Mouse (Mus musculus) heart, adult 2 months (tissue): ENCODE data around the gene Rreb1.

Experiments used
- CTCF ChIP-seq: fragments of 200-600 bp; IDR thresholded peaks from 2 replicates; pipeline ENCODE4 v1.8.1; 2022; ENCODE audit warnings: antibody characterized with exemption, mild to moderate bottlenecking, moderate library complexity
- POLR2A ChIP-seq: fragments of 200-500 bp; IDR thresholded peaks from 2 replicates; pipeline ENCODE4 v1.6.1; 2011; ENCODE audit warnings: mild to moderate bottlenecking, low read depth, low read length, control low read depth; ENCODE audit not compliant: insufficient read depth

DNA sequence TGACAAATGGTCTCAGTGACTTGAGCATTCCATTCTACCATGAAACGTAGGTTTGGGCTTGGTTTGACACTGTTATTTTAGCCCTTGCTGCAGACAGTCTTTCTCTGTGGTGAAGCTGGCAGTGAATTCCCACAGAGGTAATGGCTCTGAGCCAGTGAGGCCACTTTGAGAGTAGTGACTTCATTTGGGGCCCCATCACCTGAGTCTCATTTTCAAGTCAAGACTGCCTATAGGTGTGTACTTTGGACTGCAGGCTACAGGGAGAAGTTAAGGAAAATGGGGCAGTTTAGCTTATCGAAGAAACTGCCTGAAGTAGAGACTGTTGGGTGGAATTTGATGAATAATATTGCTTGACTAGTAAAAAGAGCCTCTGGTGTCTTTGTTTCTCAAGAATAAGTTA, 131.0 kb downstream of the Rreb1 start:
- TF ChIP-seq POLR2A: no peak
- no peak for TF ChIP-seq CTCF
